Comparison of ENCODE assay signal across 11 mouse cellular contexts in genomic region chrX:53975545-53976272, GRCm38 (mm10).
DNase-seq lines count a peak whose midpoint lies in the region; ATAC-seq and TF ChIP-seq lines count a peak whose summit lies in the region.
"Had no signal": no experiment of that assay in that cellular context is flagged by ENCODE, and none has a peak within 500 bp of the region (broad histone marks: within the 10 kb centered on the region; RNA-seq: fewer than 3 reads in every experiment).

No protein-coding gene starts in this region.

- no peak for DNase-seq in kidney, adult 2 months
- DNase-seq in forebrain, embryonic 10.5 days (ENCODE audit: extremely low spot score, low spot score): peak; percentile 15
- DNase-seq in limb, embryonic 11.5 days (ENCODE audit: low spot score): peak; percentile 23
- no peak for DNase-seq in thymus, postnatal 25 days
- DNase-seq in kidney, adult 11 months: no peak
- DNase-seq: cerebellum, adult 11 months; gastrocnemius, postnatal 25 days; lung, postnatal 14 days had no signal

- H3K36me3 ChIP-seq in kidney, embryonic 16.5 days (ENCODE audit: insufficient read depth, low read length): no peaks in the 10 kb centered on the region
- H3K36me3 ChIP-seq in kidney, adult 2 months (ENCODE audit: control insufficient read depth, insufficient read depth, low read length): no peaks in the 10 kb centered on the region
- H3K36me3 ChIP-seq in forebrain, embryonic 10.5 days (replicated peaks): no peaks in the 10 kb centered on the region
- no peaks in the 10 kb centered on the region for H3K36me3 ChIP-seq in limb, embryonic 11.5 days (ENCODE audit: control insufficient read depth, insufficient read depth, low read length)
- H3K36me3 ChIP-seq in neural tube, embryonic 14.5 days (ENCODE audit: control insufficient read depth, insufficient read depth, low read length): no peaks in the 10 kb centered on the region

- peak overlapping the region; percentile 61 for H3K4me2 ChIP-seq in kidney, embryonic 16.5 days (replicated peaks; ENCODE audit: low read depth, low read length)
- peak overlapping the region; percentile 62 for H3K4me2 ChIP-seq in limb, embryonic 11.5 days (ENCODE audit: low read depth, severe bottlenecking)
- peak overlapping the region; percentile 56 for H3K4me2 ChIP-seq in neural tube, embryonic 14.5 days (ENCODE audit: low read depth, low read length)

- H3K27ac ChIP-seq in kidney, embryonic 16.5 days (ENCODE audit: low read length): no peak overlapping the region
- H3K27ac ChIP-seq in kidney, adult 2 months (ENCODE audit: insufficient read depth, low read depth, low read length): no peak overlapping the region
- H3K27ac ChIP-seq in forebrain, embryonic 10.5 days: no peak overlapping the region
- no peak overlapping the region for H3K27ac ChIP-seq in limb, embryonic 11.5 days (replicated peaks; ENCODE audit: low read depth, low read length)
- H3K27ac ChIP-seq in neural tube, embryonic 14.5 days (ENCODE audit: low read depth, low read length): no peak overlapping the region

- peak; percentile 46; the same call in 1 of the 2 replicates for ATAC-seq in kidney, embryonic 16.5 days (ENCODE audit: low FRiP score, low TSS enrichment)
- ATAC-seq in limb, embryonic 11.5 days (ENCODE audit: insufficient number of reproducible peaks, low FRiP score, low TSS enrichment, low read depth): no peak
- peak; percentile 13; the same call in 1 of the 2 replicates for ATAC-seq in neural tube, embryonic 14.5 days (ENCODE audit: low read depth)
- ATAC-seq in erythroid progenitor cell, adult 5-6 weeks (replicated peaks; ENCODE audit: low FRiP score, poor library complexity, severe bottlenecking): no peak

- no peaks in the 10 kb centered on the region for H3K4me1 ChIP-seq in kidney, embryonic 16.5 days (ENCODE audit: insufficient read depth, low read length)
- H3K4me1 ChIP-seq in kidney, adult 2 months (ENCODE audit: control insufficient read depth, insufficient read depth, low read length): no peaks in the 10 kb centered on the region
- 0 out of 2 replicates have a peak, but pooled peaks cover 2% of the 10 kb centered on the region for H3K4me1 ChIP-seq in forebrain, embryonic 10.5 days
- no peaks in the 10 kb centered on the region for H3K4me1 ChIP-seq in limb, embryonic 11.5 days (ENCODE audit: control insufficient read depth, insufficient read depth, low read length)
- no peaks in the 10 kb centered on the region for H3K4me1 ChIP-seq in neural tube, embryonic 14.5 days (ENCODE audit: control insufficient read depth, insufficient read depth, low read length)

- TF ChIP-seq POLR2A in kidney, adult 2 months (IDR thresholded peaks at IDR 0.05; ENCODE audit: low read depth, low read length): no peak

- H3K9ac ChIP-seq in kidney, embryonic 16.5 days (replicated peaks; ENCODE audit: low read length): no peak overlapping the region
- H3K9ac ChIP-seq in limb, embryonic 11.5 days (ENCODE audit: low read length): no peak overlapping the region
- H3K9ac ChIP-seq in neural tube, embryonic 14.5 days (replicated peaks; ENCODE audit: low read depth, low read length): no peak overlapping the region

- H3K9me3 ChIP-seq in kidney, embryonic 16.5 days (ENCODE audit: low read length): no peaks in the 10 kb centered on the region
- H3K9me3 ChIP-seq in forebrain, embryonic 10.5 days: no peaks in the 10 kb centered on the region; the same call in 1 of the 2 replicates
- no peaks in the 10 kb centered on the region for H3K9me3 ChIP-seq in limb, embryonic 11.5 days (ENCODE audit: control insufficient read depth, low read length)
- no peaks in the 10 kb centered on the region for H3K9me3 ChIP-seq in neural tube, embryonic 14.5 days (ENCODE audit: control insufficient read depth, low read length)

- H3K4me3 ChIP-seq in kidney, embryonic 16.5 days (ENCODE audit: low read length): peak overlapping the region; percentile 41
- H3K4me3 ChIP-seq in kidney, adult 2 months (ENCODE audit: insufficient read depth, low read depth, low read length): no peak overlapping the region
- peak overlapping the region; percentile 50 for H3K4me3 ChIP-seq in forebrain, embryonic 10.5 days
- peak overlapping the region; percentile 31 for H3K4me3 ChIP-seq in limb, embryonic 11.5 days (ENCODE audit: low read depth, low read length)
- H3K4me3 ChIP-seq in neural tube, embryonic 14.5 days (ENCODE audit: low read depth, low read length): peak overlapping the region; percentile 32

- peaks cover 6% of the 10 kb centered on the region; the same call in 1 of the 2 replicates for H3K27me3 ChIP-seq in kidney, embryonic 16.5 days (ENCODE audit: insufficient read depth, low read length)
- H3K27me3 ChIP-seq in kidney, adult 2 months (replicated peaks; ENCODE audit: control insufficient read depth, insufficient read depth, low read length): no peaks in the 10 kb centered on the region
- peaks cover 35% of the 10 kb centered on the region for H3K27me3 ChIP-seq in forebrain, embryonic 10.5 days (ENCODE audit: poor library complexity, severe bottlenecking)
- H3K27me3 ChIP-seq in limb, embryonic 11.5 days (ENCODE audit: control insufficient read depth, insufficient read depth, low read length): no peaks in the 10 kb centered on the region
- no peaks in the 10 kb centered on the region for H3K27me3 ChIP-seq in neural tube, embryonic 14.5 days (ENCODE audit: control insufficient read depth, insufficient read depth, low read length)

- TF ChIP-seq CTCF in kidney, adult 2 months (conservative IDR thresholded peaks at IDR 0.05; ENCODE audit: insufficient read depth, insufficient read length, low read depth, low read length): no peak

- 23% methylated on average over 28 of the region's 28 CpGs for WGBS in kidney, embryonic 16.5 days
- WGBS in kidney, adult 2 months: 2% methylated on average over 23 of the region's 28 CpGs
- 19% methylated on average over 25 of the region's 28 CpGs for WGBS in forebrain, embryonic 10.5 days
- WGBS in limb, embryonic 11.5 days: 21% methylated on average over 27 of the region's 28 CpGs
- 8% methylated on average over 28 of the region's 28 CpGs for WGBS in neural tube, embryonic 14.5 days

Comparison
In these comparisons a context has a peak if more than half of its experiments do, and no peak if none do; other contexts are left out.
1. ATAC-seq: peak in kidney, embryonic 16.5 days (single experiment) and neural tube, embryonic 14.5 days (single experiment); none in limb, embryonic 11.5 days (single experiment) and erythroid progenitor cell, adult 5-6 weeks (single experiment).
2. DNase-seq: peak in forebrain, embryonic 10.5 days (single experiment) and limb, embryonic 11.5 days (single experiment); none in kidney, adult 2 months (single experiment), thymus, postnatal 25 days (single experiment) and kidney, adult 11 months (single experiment).
3. Peak in every context shown above with its lines, with median percentiles within 50 percentile points of each other: H3K4me2 ChIP-seq.